Mouse (Mus musculus) monocyte, adult 5-6 weeks (primary cell): ENCODE results near the gene Mgat2. TPM values are rescaled to one million over a fixed set of nuclear protein-coding genes. Genes with fewer than 3 reads are reported as not detected.
A peak's percentile ranks its signal among the peaks of the same experiment; 100 is the strongest.

Experiments used
- ATAC-seq: fragments of 153-309, 156-312 bp; replicated peaks from 2 replicates; pipeline ENCODE4 v1.8.0; 2017; ENCODE audit warnings: mild to moderate bottlenecking; ENCODE audit not compliant: low TSS enrichment, insufficient number of reproducible peaks, severe bottlenecking, poor library complexity, low FRiP score
- total RNA-seq: library from RNA; stranded (forward); fragments of 200-1000, 200-491, 200-594 nt; gene quantifications from 3 replicates; pipeline ENCODE4 v1.2.3, GENCODE M21; 2017

The Mgat2 gene
- total RNA-seq, 1 experiment from 2014 or later, result 79.5 TPM

GRCm38 (mm10) chr12:69168461-69169106 is 15.4 kb upstream of the Mgat2 start, which contains the start of gene Lrr1:
Lrr1 (plus strand) TSS chr12:69168814.
- ATAC-seq, result peak; percentile 95

- ATAC-seq, result no peak
Measured at GRCm38 (mm10) chr12:69171307-69171706, 12.7 kb upstream of the Mgat2 start.

- ATAC-seq, result no peak
Measured at GRCm38 (mm10) chr12:69175975-69176374, 8.0 kb upstream of the Mgat2 start.

GRCm38 (mm10) chr12:69177526-69177925 is 6.4 kb upstream of the Mgat2 start:
- ATAC-seq, result no peak

GRCm38 (mm10) chr12:69179371-69179770 is 4.6 kb upstream of the Mgat2 start:
- no peak for ATAC-seq

- ATAC-seq, result no peak
Measured at GRCm38 (mm10) chr12:69181800-69182199, 2.2 kb upstream of the Mgat2 start.

GRCm38 (mm10) chr12:69184342-69185295 is 662 bp downstream of the Mgat2 start:
- peak; percentile 49 for ATAC-seq

- no peak for ATAC-seq
Measured at GRCm38 (mm10) chr12:69185371-69185770, 1.4 kb downstream of the Mgat2 start.

- ATAC-seq, result no peak
Measured at GRCm38 (mm10) chr12:69186811-69187471, 3.0 kb downstream of the Mgat2 start.

GRCm38 (mm10) chr12:69190074-69190473 is 6.1 kb downstream of the Mgat2 start:
- no peak for ATAC-seq

GRCm38 (mm10) chr12:69190522-69190921 is 6.6 kb downstream of the Mgat2 start:
- ATAC-seq, result no peak

- ATAC-seq, result no peak
Measured at GRCm38 (mm10) chr12:69191396-69191795, 7.4 kb downstream of the Mgat2 start.

- ATAC-seq, result no peak
Measured at GRCm38 (mm10) chr12:69192637-69193036, 8.7 kb downstream of the Mgat2 start.

GRCm38 (mm10) chr12:69196444-69197377 is 12.8 kb downstream of the Mgat2 start, which contains the start of gene Gm49383:
Gm49383 (minus strand) TSS chr12:69197104.
- peak; percentile 62 for ATAC-seq

- ATAC-seq, result 0 out of 2 replicates have a peak, but pooled peaks have one; percentile 32
Measured at GRCm38 (mm10) chr12:69197378-69198163, 13.6 kb downstream of the Mgat2 start.

- peak; percentile 48; the same call in 1 of the 2 replicates for ATAC-seq
Measured at GRCm38 (mm10) chr12:69198164-69198535, 14.2 kb downstream of the Mgat2 start, which contains the start of gene Dnaaf2. Dnaaf2 (minus strand) TSS chr12:69198429.

- ATAC-seq, result no peak
Measured at GRCm38 (mm10) chr12:69198985-69199384, 15.0 kb downstream of the Mgat2 start.
